Mouse (Mus musculus) liver, embryonic 15.5 days (tissue): ENCODE measurements at regions not wholly inside any gene's neighbourhood (a gene's known extent, or its start where the extent isn't known, plus 50 kb on each side); places are given as distances from the start of the nearest gene placed in this dataset.
"Not testable (repeated sequence)": the region's sequence is repeated elsewhere in the genome, so short reads cannot be mapped to it uniquely, and the experiment has no call there.

ENCODE experiments used
- ATAC-seq: fragments of 200-750 bp; cut with Nextera tagmentation; 2 replicates; pipeline ENCODE4 v1.8.0; 2017; ENCODE audit warnings: moderate number of reproducible peaks, mild to moderate bottlenecking, moderate library complexity; ENCODE audit not compliant: insufficient read depth
- H3K27ac ChIP-seq: fragments of 300-500 bp; sonication (generic); replicated peaks from 2 replicates; pipeline ENCODE4 v1.5.1; 2015; ENCODE audit warnings: mild to moderate bottlenecking, inconsistent platforms
- H3K27me3 ChIP-seq: fragments of 300-500 bp; sonication (generic); 2 replicates; pipeline ENCODE4 v1.6.1; 2015; ENCODE audit warnings: mild to moderate bottlenecking, inconsistent platforms
- H3K36me3 ChIP-seq: fragments of 300-500 bp; sonication (generic); replicated peaks from 2 replicates; pipeline ENCODE4 v1.6.1; 2015; ENCODE audit warnings: moderate library complexity, mild to moderate bottlenecking, inconsistent platforms
- H3K4me1 ChIP-seq: fragments of 300-500 bp; sonication (generic); replicated peaks from 2 replicates; pipeline ENCODE4 v1.6.1; 2015; ENCODE audit warnings: inconsistent platforms
- H3K4me2 ChIP-seq: fragments of 300-500 bp; sonication (generic); 2 replicates; pipeline ENCODE4 v1.6.1; 2015; ENCODE audit warnings: moderate library complexity, mild to moderate bottlenecking, inconsistent platforms
- H3K4me3 ChIP-seq: fragments of 300-500 bp; sonication (generic); replicated peaks from 2 replicates; pipeline ENCODE4 v1.5.1; 2015; ENCODE audit warnings: mild to moderate bottlenecking, inconsistent platforms
- H3K9ac ChIP-seq: fragments of 300-500 bp; sonication (generic); 2 replicates; pipeline ENCODE4 v1.6.1; 2015; ENCODE audit warnings: moderate library complexity, mild to moderate bottlenecking, inconsistent platforms
- H3K9me3 ChIP-seq: fragments of 300-500 bp; sonication (generic); replicated peaks from 2 replicates; pipeline ENCODE4 v1.6.1; 2016; ENCODE audit warnings: inconsistent platforms
- WGBS: fragments of 180-500 bp; shearing (Covaris S2); methylation state at CpG from one replicate; pipeline ENCODE4 v1.1.7; 2015; ENCODE audit warnings: mixed read lengths; ENCODE audit not compliant: insufficient replicate concordance; 5-methylcytosine and 5-hydroxymethylcytosine counted together

GRCm38 (mm10) chr6:70160442-70160841 lies 631.6 kb downstream of the Rpia start:
- H3K27me3 ChIP-seq: no peaks in the 10 kb centered on the region
- H3K4me1 ChIP-seq: no peaks in the 10 kb centered on the region
- H3K9ac ChIP-seq: no peak overlapping the region
- H3K27ac ChIP-seq: no peak overlapping the region
- ATAC-seq: 0 out of 2 replicates have a peak, but pooled peaks have one; percentile 31
- no peak overlapping the region for H3K4me2 ChIP-seq
- H3K36me3 ChIP-seq: no peaks in the 10 kb centered on the region
- H3K4me3 ChIP-seq: no peak overlapping the region
- H3K9me3 ChIP-seq: no peaks in the 10 kb centered on the region

DNA sequence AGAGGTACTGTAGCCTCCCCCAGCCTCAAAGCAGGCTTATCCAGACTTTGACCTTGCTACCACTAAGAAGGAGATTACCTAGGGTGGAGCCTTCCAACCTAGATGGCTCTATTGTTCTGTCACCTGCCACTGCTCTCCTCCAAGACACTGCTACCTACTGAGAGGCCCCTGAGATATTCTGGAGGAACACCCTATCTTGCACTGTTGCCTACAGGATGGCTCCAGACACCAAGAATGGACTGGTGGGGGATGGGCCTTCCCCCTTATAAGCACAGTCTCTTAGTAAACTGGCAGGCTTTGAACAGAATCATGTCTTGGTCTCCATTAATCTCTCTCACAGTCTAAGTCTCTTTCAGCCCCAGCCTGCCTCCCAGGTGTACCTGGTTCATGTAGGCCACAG lies 636.3 kb downstream of the Rpia start:
- not testable (repeated sequence) for H3K27ac ChIP-seq, H3K27me3 ChIP-seq, H3K4me2 ChIP-seq, ATAC-seq, H3K4me3 ChIP-seq, H3K9ac ChIP-seq, H3K36me3 ChIP-seq, H3K4me1 ChIP-seq, H3K9me3 ChIP-seq

GRCm38 (mm10) chr6:70151098-70151838 lies 640.8 kb downstream of the Rpia start:
- not testable (repeated sequence) for H3K27ac ChIP-seq, H3K4me1 ChIP-seq, ATAC-seq, H3K4me2 ChIP-seq, H3K27me3 ChIP-seq, H3K36me3 ChIP-seq, H3K9me3 ChIP-seq, H3K4me3 ChIP-seq, H3K9ac ChIP-seq
- WGBS: 57% methylated on average over 2 of the region's 2 CpGs

GRCm38 (mm10) chr6:70146986-70147385 lies 645.0 kb downstream of the Rpia start:
- H3K27me3 ChIP-seq: no peaks in the 10 kb centered on the region
- no peaks in the 10 kb centered on the region for H3K9me3 ChIP-seq
- no peak overlapping the region for H3K27ac ChIP-seq
- no peak overlapping the region for H3K4me2 ChIP-seq
- ATAC-seq: no peak
- no peaks in the 10 kb centered on the region for H3K36me3 ChIP-seq
- H3K4me1 ChIP-seq: no peaks in the 10 kb centered on the region
- H3K4me3 ChIP-seq: no peak overlapping the region
- no peak overlapping the region for H3K9ac ChIP-seq

GRCm38 (mm10) chr6:70143341-70143740 lies 648.7 kb downstream of the Rpia start:
- H3K27ac ChIP-seq, ATAC-seq, H3K9ac ChIP-seq, H3K4me1 ChIP-seq, H3K27me3 ChIP-seq, H3K4me2 ChIP-seq, H3K9me3 ChIP-seq, H3K4me3 ChIP-seq, H3K36me3 ChIP-seq: not testable (repeated sequence)
- 53% methylated on average over 4 of the region's 4 CpGs for WGBS

GRCm38 (mm10) chr6:70116811-70117210 lies 675.2 kb downstream of the Rpia start:
- 43% methylated on average over 1 of the region's 1 CpGs for WGBS
- no peaks in the 10 kb centered on the region for H3K36me3 ChIP-seq
- H3K4me1 ChIP-seq: no peaks in the 10 kb centered on the region
- H3K27me3 ChIP-seq: no peaks in the 10 kb centered on the region
- no peaks in the 10 kb centered on the region for H3K9me3 ChIP-seq
- H3K4me2 ChIP-seq: no peak overlapping the region
- no peak overlapping the region for H3K27ac ChIP-seq
- ATAC-seq: no peak
- no peak overlapping the region for H3K9ac ChIP-seq
- no peak overlapping the region for H3K4me3 ChIP-seq

GRCm38 (mm10) chr6:70111892-70112291 lies 680.1 kb downstream of the Rpia start:
- Histone ChIP-seq H3K36me3 (no peaks in the 10 kb centered on the region), H3K4me2 (no peak overlapping the region), H3K27me3 (no peaks in the 10 kb centered on the region), H3K27ac (no peak overlapping the region), H3K4me3 (no peak overlapping the region), H3K9ac (no peak overlapping the region), H3K4me1 (no peaks in the 10 kb centered on the region), H3K9me3 (no peaks in the 10 kb centered on the region)
- ATAC-seq: no peak

GRCm38 (mm10) chr6:70109412-70109811 lies 682.6 kb downstream of the Rpia start:
- not testable (repeated sequence) for H3K4me3 ChIP-seq, H3K9me3 ChIP-seq, H3K4me2 ChIP-seq, ATAC-seq, H3K4me1 ChIP-seq, H3K27me3 ChIP-seq, H3K9ac ChIP-seq, H3K36me3 ChIP-seq, H3K27ac ChIP-seq

GRCm38 (mm10) chr6:70103781-70104180 lies 688.3 kb downstream of the Rpia start:
- no peaks in the 10 kb centered on the region for H3K36me3 ChIP-seq
- 33% methylated on average over 4 of the region's 4 CpGs for WGBS

DNA sequence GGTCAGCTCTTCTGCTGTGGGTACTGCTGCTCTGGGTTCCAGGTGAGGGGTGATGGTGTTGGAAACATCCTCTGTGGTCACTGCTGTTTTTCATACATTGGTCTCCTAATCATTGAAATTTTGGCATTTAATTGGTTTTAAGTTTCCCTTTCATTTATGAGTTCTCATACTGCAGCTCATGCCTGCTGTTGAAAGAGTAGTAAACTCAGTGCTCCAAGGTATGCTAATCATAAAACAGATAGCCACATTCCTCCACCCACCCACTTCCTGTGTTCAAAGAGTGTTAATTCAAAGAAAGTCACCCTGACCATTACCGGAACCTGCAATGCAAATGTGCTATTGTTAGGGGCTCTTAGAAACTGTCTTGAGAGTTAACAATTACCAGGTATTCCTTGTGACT lies 688.9 kb downstream of the Rpia start:
- H3K27me3 ChIP-seq, H3K4me1 ChIP-seq, H3K4me2 ChIP-seq, H3K4me3 ChIP-seq, H3K27ac ChIP-seq, ATAC-seq, H3K9me3 ChIP-seq, H3K9ac ChIP-seq, H3K36me3 ChIP-seq: not testable (repeated sequence)
- WGBS: 16% methylated on average over 1 of the region's 1 CpGs

More at GRCm38 (mm10) chr6:70103781-70104180, 688.3 kb downstream of the Rpia start:
- no peaks in the 10 kb centered on the region for H3K4me1 ChIP-seq
- no peak overlapping the region for H3K4me2 ChIP-seq
- no peaks in the 10 kb centered on the region for H3K27me3 ChIP-seq
- no peaks in the 10 kb centered on the region for H3K9me3 ChIP-seq
- H3K9ac ChIP-seq: no peak overlapping the region
- ATAC-seq: no peak
- H3K27ac ChIP-seq: no peak overlapping the region
- H3K4me3 ChIP-seq: no peak overlapping the region

- Histone ChIP-seq H3K4me2 (no peak overlapping the region), H3K36me3 (no peaks in the 10 kb centered on the region), H3K4me3 (no peak overlapping the region), H3K27ac (no peak overlapping the region), H3K27me3 (no peaks in the 10 kb centered on the region), H3K9me3 (no peaks in the 10 kb centered on the region), H3K4me1 (no peaks in the 10 kb centered on the region), H3K9ac (no peak overlapping the region)
- 80% methylated on average over 19 of the region's 19 CpGs for WGBS
- no peak for ATAC-seq
These were observed 704.0 kb downstream of the Rpia start for GRCm38 (mm10) chr6:70088041-70088440.

DNA sequence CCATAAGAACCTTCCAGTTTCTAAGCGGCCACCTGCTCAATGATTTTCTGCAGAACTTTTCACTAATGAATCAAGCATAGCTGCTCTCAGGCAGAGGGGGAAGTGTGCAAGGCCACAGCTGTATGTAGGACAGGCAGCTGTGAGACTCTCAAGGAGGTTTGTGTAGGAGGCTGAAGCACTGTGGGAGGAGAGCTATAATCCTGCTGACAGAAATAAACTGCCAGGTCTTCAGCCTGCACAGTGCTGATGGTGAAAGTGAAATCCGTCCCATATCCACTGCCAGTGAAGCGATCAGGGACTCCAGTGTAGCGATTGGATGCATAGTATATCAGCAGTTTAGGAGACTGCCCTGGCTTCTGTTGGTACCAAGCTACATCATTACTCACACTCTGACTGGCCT lies 718.2 kb downstream of the Rpia start:
- ATAC-seq: no peak
- 70% methylated on average over 4 of the region's 4 CpGs for WGBS

More for the DNA sequence above, 718.2 kb downstream of the Rpia start:
- Histone ChIP-seq H3K4me3 (no peak overlapping the region), H3K27me3 (no peaks in the 10 kb centered on the region), H3K27ac (no peak overlapping the region), H3K4me1 (no peaks in the 10 kb centered on the region), H3K36me3 (no peaks in the 10 kb centered on the region), H3K4me2 (no peak overlapping the region), H3K9me3 (no peaks in the 10 kb centered on the region), H3K9ac (no peak overlapping the region)
